Mouse (Mus musculus) embryonic fibroblast, embryonic 13.5 days (primary cell): Measurements from ENCODE around the gene Palld.

Experiments used
- CTCF ChIP-seq: IDR thresholded peaks from 2 replicates; pipeline ENCODE4 v1.5.1; 2011; ENCODE audit warnings: mild to moderate bottlenecking, control low read depth, low read length, moderate library complexity, borderline replicate concordance; ENCODE audit not compliant: insufficient read depth
- POLR2A ChIP-seq: IDR thresholded peaks from 2 replicates; pipeline ENCODE4 v1.6.1; 2011; ENCODE audit warnings: low read depth, mild to moderate bottlenecking, control low read depth, low read length, moderate library complexity

- TF ChIP-seq POLR2A (no peak), CTCF (no peak)
Observed at GRCm38 (mm10) chr8:61671151-61671550, 231.3 kb downstream of the Palld start.
